Mouse (Mus musculus) forebrain, postnatal 0 days (tissue): ENCODE results near the gene 1500011B03Rik. TPM values are rescaled to one million over a fixed set of nuclear protein-coding genes. Genes with fewer than 3 reads are reported as not detected.
A peak's percentile ranks its signal among the peaks of the same experiment; 100 is the strongest.

ENCODE experiments used
- ATAC-seq: fragments of 200-750 bp; cut with Nextera tagmentation; 2 replicates; pipeline ENCODE4 v1.8.0; 2017; ENCODE audit warnings: mild to moderate bottlenecking, moderate library complexity
- DNase-seq: peaks from one replicate; pipeline ENCODE4 v3.0.0-alpha.2; 2015
- H3K27ac ChIP-seq: fragments of 300-500 bp; sonication (generic); 2 replicates; pipeline ENCODE4 v1.5.1; 2014; ENCODE audit warnings: low read depth, mild to moderate bottlenecking, antibody characterized with exemption, low read length, moderate library complexity, mixed read lengths
- H3K27me3 ChIP-seq: fragments of 300-500 bp; sonication (generic); 2 replicates; pipeline ENCODE4 v1.6.1; 2014; ENCODE audit warnings: mild to moderate bottlenecking, low read length, mixed read lengths; ENCODE audit not compliant: insufficient read depth
- H3K36me3 ChIP-seq: fragments of 300-500 bp; sonication (generic); 2 replicates; pipeline ENCODE4 v1.6.1; 2014; ENCODE audit warnings: mild to moderate bottlenecking, moderate library complexity; ENCODE audit not compliant: insufficient read depth
- H3K4me1 ChIP-seq: fragments of 300-500 bp; sonication (generic); 2 replicates; pipeline ENCODE4 v1.6.1; 2014; ENCODE audit warnings: antibody characterized with exemption; ENCODE audit not compliant: insufficient read depth
- H3K4me2 ChIP-seq: fragments of 300-500 bp; sonication (generic); 2 replicates; pipeline ENCODE4 v1.6.1; 2014; ENCODE audit warnings: low read depth, mild to moderate bottlenecking, moderate library complexity
- H3K4me3 ChIP-seq: fragments of 300-500 bp; sonication (generic); 2 replicates; pipeline ENCODE4 v1.5.1; 2014; ENCODE audit warnings: low read depth, low read length, mixed read lengths
- H3K9ac ChIP-seq: fragments of 300-500 bp; sonication (generic); 2 replicates; pipeline ENCODE4 v1.6.1; 2014; ENCODE audit warnings: mild to moderate bottlenecking
- H3K9me3 ChIP-seq: fragments of 300-500 bp; sonication (generic); 2 replicates; pipeline ENCODE4 v1.6.1; 2016; ENCODE audit warnings: low read length
- CTCF ChIP-seq: sonication (generic); IDR thresholded peaks from 2 replicates; pipeline ENCODE4 v1.5.1; 2016; ENCODE audit warnings: antibody characterized with exemption, control low read depth, low read depth
- WGBS: fragments of 180-500 bp; shearing (Covaris S2); extraction: QIAGEN DNeasy Blood & Tissue Kit; methylation state at CpG from one replicate; pipeline ENCODE4 v1.1.7; 2014; 5-methylcytosine and 5-hydroxymethylcytosine counted together
- polyA plus RNA-seq: library from polyadenylated mRNA; unstranded; fragments of >200 nt; fragmentation: Nextera tagmentation; extraction: Ambion mirVana; gene quantifications from 2 replicates; pipeline ENCODE4 v1.2.1, GENCODE M21; 2015
- total RNA-seq: library from RNA; depleted of rRNA; stranded (reverse); fragments of >200 nt; gene quantifications from 2 replicates; pipeline ENCODE4 v1.2.3, GENCODE M21; 2014

Gene 1500011B03Rik
- total and polyA plus RNA-seq, 2 experiments from 2014 or later: 298 to 378 TPM

- Histone ChIP-seq H3K9ac (peak within 1 kb of the TSS; percentile 91), H3K27ac (peak within 1 kb of the TSS; percentile 97), H3K27me3 (no peaks in the 10 kb centered on the region), H3K4me2 (peak within 1 kb of the TSS; percentile 94), H3K4me3 (peak within 1 kb of the TSS; percentile 100), H3K4me1 (peaks cover 23% of the 10 kb centered on the region; the same call in 1 of the 2 replicates), H3K36me3 (no peaks in the 10 kb centered on the region), H3K9me3 (no peaks in the 10 kb centered on the region)
- peak; percentile 96 for DNase-seq
- WGBS: under 1% methylated on average over 64 of the region's 73 CpGs
- ATAC-seq: peak; percentile 91
- TF ChIP-seq CTCF: no peak
Observed at GRCm38 (mm10) chr5:114774403-114775051, 48.7 kb downstream of the 1500011B03Rik start, which contains the start of gene Ankrd13a. Ankrd13a (plus strand) TSS chr5:114774677.

- no peak for ATAC-seq
- DNase-seq: peak; percentile 69
- Histone ChIP-seq H3K4me2 (peak overlapping the region; percentile 94), H3K4me3 (peak overlapping the region; percentile 100), H3K27ac (peak overlapping the region; percentile 97), H3K36me3 (no peaks in the 10 kb centered on the region), H3K4me1 (peaks cover 23% of the 10 kb centered on the region; the same call in 1 of the 2 replicates), H3K9me3 (no peaks in the 10 kb centered on the region), H3K9ac (peak overlapping the region; percentile 91), H3K27me3 (no peaks in the 10 kb centered on the region)
- no peak for TF ChIP-seq CTCF
- 2% methylated on average over 11 of the region's 11 CpGs for WGBS
Observed at GRCm38 (mm10) chr5:114773780-114774179, 49.5 kb downstream of the 1500011B03Rik start.

- TF ChIP-seq CTCF: peak; percentile 3; the same call in 1 of the 2 replicates
- no peaks in the 10 kb centered on the region for H3K9me3 ChIP-seq
- 3% methylated on average over 34 of the region's 52 CpGs for WGBS
- H3K27me3 ChIP-seq: no peaks in the 10 kb centered on the region
- H3K27ac ChIP-seq: peak overlapping the region; percentile 97
- peak overlapping the region; percentile 100 for H3K4me3 ChIP-seq
- H3K36me3 ChIP-seq: no peaks in the 10 kb centered on the region
- H3K4me1 ChIP-seq: peaks cover 23% of the 10 kb centered on the region; the same call in 1 of the 2 replicates
- peak overlapping the region; percentile 91 for H3K9ac ChIP-seq
- ATAC-seq (peak; percentile 85), DNase-seq (peak; percentile 98)
- H3K4me2 ChIP-seq: peak overlapping the region; percentile 94
Observed at GRCm38 (mm10) chr5:114773211-114773710, 50.0 kb downstream of the 1500011B03Rik start.

- Histone ChIP-seq H3K27ac (peak overlapping the region; percentile 79), H3K27me3 (no peaks in the 10 kb centered on the region), H3K9ac (peak overlapping the region; percentile 91), H3K4me2 (peak overlapping the region; percentile 94), H3K9me3 (no peaks in the 10 kb centered on the region), H3K36me3 (no peaks in the 10 kb centered on the region), H3K4me1 (peaks cover 23% of the 10 kb centered on the region; the same call in 1 of the 2 replicates), H3K4me3 (peak overlapping the region; percentile 100)
- DNase-seq (peak; percentile 15), ATAC-seq (peak; percentile 16)
- WGBS: 5% methylated on average over 34 of the region's 57 CpGs
- TF ChIP-seq CTCF: no peak
Observed at GRCm38 (mm10) chr5:114772456-114773203, 50.6 kb downstream of the 1500011B03Rik start.

GRCm38 (mm10) chr5:114771796-114772195, 51.5 kb downstream of the 1500011B03Rik start:
- Histone ChIP-seq H3K4me1 (peaks cover 20% of the 10 kb centered on the region; the same call in 1 of the 2 replicates), H3K9me3 (no peaks in the 10 kb centered on the region), H3K27ac (no peak overlapping the region), H3K36me3 (no peaks in the 10 kb centered on the region), H3K9ac (0 out of 2 replicates have a peak overlapping the region, but pooled peaks have one; percentile 91), H3K4me2 (peak overlapping the region; percentile 94), H3K27me3 (no peaks in the 10 kb centered on the region), H3K4me3 (peak overlapping the region; percentile 100)
- no peak for ATAC-seq
- TF ChIP-seq CTCF: no peak
- DNase-seq: no peak
- whole genome bisulfite sequencing: 53% methylated on average over 8 of the region's 8 CpGs

GRCm38 (mm10) chr5:114769786-114770185, 53.5 kb downstream of the 1500011B03Rik start:
- H3K9ac ChIP-seq: no peak overlapping the region
- WGBS: 90% methylated on average over 8 of the region's 8 CpGs

GRCm38 (mm10) chr5:114767185-114767584, 56.1 kb downstream of the 1500011B03Rik start:
- no peak for ATAC-seq
- no peak overlapping the region for H3K4me3 ChIP-seq
- H3K4me2 ChIP-seq: no peak overlapping the region
- no peaks in the 10 kb centered on the region for H3K9me3 ChIP-seq
- H3K9ac ChIP-seq: no peak overlapping the region
- H3K27ac ChIP-seq: no peak overlapping the region
- WGBS: 78% methylated on average over 7 of the region's 7 CpGs
- peaks cover 34% of the 10 kb centered on the region for H3K36me3 ChIP-seq
- TF ChIP-seq CTCF: no peak
- peaks cover 7% of the 10 kb centered on the region; the same call in 1 of the 2 replicates for H3K4me1 ChIP-seq
- no peaks in the 10 kb centered on the region for H3K27me3 ChIP-seq
- no peak for DNase-seq

More at GRCm38 (mm10) chr5:114769786-114770185, 53.5 kb downstream of the 1500011B03Rik start:
- no peak overlapping the region for H3K4me2 ChIP-seq
- H3K4me3 ChIP-seq: no peak overlapping the region
- H3K27ac ChIP-seq: no peak overlapping the region
- no peak for DNase-seq
- no peak for ATAC-seq
- peaks cover 11% of the 10 kb centered on the region for H3K36me3 ChIP-seq
- H3K27me3 ChIP-seq: no peaks in the 10 kb centered on the region
- H3K4me1 ChIP-seq: peaks cover 10% of the 10 kb centered on the region; the same call in 1 of the 2 replicates
- TF ChIP-seq CTCF: no peak
- H3K9me3 ChIP-seq: no peaks in the 10 kb centered on the region
